Mouse (Mus musculus) lung, postnatal 4 days (tissue): ENCODE measurements around the gene Mfap5.
A peak's percentile ranks its signal among the peaks of the same experiment; 100 is the strongest.
"Not testable (repeated sequence)": the region's sequence is repeated elsewhere in the genome, so short reads cannot be mapped to it uniquely, and the experiment has no call there.

Source experiments
- DNase-seq, 2 experiments: peaks; one replicate each; pipeline ENCODE4 v3.0.0; 2021

Gene Mfap5

DNA sequence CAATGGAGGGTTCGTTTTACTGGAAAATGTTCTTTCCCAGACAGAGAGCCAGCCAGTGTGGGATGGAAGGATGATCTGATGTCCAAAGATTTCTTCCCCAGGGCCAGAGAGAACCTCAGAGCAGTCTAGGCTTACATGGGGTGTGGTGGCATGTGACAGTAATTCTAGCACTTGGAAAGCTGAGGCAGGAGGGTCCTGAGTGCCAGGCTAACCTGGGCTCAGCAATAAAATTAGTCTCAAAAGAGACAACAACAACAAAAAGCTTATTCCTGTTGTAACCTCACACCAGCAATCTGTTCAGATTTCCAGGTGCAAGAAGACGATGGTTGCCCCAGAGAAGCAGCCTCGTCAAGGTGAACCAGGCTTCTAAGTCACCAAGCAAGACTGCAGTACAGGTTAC is at the start of gene Mfap5:
Gene Mfap5, plus strand, starts transcription at position 301 of the 400 bp plus-strand sequence.
- DNase-seq: no peak

DNA sequence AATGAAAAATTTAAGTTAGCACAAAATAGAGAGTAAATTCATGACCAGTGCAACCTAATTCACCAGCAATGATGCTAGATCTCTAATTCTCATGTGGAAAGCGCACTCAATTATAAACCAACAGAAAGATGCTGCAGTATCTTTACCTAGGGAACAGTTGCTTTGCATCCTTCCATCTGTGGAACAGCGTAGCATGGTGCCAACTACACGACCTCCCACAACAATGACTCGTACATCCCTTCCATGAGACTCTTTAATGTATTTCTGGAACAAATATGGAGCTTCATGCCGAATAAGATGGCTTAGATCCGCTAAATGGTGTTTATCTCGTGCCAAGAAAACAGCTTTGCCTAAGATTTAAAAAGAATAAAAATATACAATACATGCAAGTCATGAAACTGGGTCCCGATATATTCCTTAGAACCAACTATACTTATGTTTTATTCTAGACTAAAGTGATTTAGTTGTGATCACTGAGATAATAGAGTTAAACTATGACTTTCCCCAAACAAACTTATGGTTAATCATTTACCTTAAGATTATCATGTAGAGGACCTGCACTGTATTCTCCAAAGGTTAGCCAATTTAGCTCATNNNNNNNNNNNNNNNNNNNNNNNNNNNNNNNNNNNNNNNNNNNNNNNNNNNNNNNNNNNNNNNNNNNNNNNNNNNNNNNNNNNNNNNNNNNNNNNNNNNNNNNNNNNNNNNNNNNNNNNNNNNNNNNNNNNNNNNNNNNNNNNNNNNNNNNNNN is 46.5 kb upstream of the Mfap5 start:
- DNase-seq: no peak

- no peak for DNase-seq
These were observed 39.4 kb upstream of the Mfap5 start for GRCm38 (mm10) chr6:122466092-122466713.

- no peak for DNase-seq
These were observed 36.5 kb upstream of the Mfap5 start for GRCm38 (mm10) chr6:122469030-122469640.

- DNase-seq: no peak
These were observed 35.4 kb upstream of the Mfap5 start for GRCm38 (mm10) chr6:122470240-122470639.

- not testable (repeated sequence) for DNase-seq
These were observed 34.2 kb upstream of the Mfap5 start for GRCm38 (mm10) chr6:122471461-122471860.

- no peak for DNase-seq
These were observed 27.6 kb upstream of the Mfap5 start for GRCm38 (mm10) chr6:122478062-122478461.

- peak in 1 of 2 experiments; percentile 25 for DNase-seq
These were observed 20.0 kb upstream of the Mfap5 start for GRCm38 (mm10) chr6:122485401-122486296.

- peak; percentile 27 to 50 for DNase-seq
These were observed 19.1 kb upstream of the Mfap5 start for GRCm38 (mm10) chr6:122486297-122487117.

- DNase-seq: no peak
These were observed 14.6 kb upstream of the Mfap5 start for GRCm38 (mm10) chr6:122490929-122491512.

DNA sequence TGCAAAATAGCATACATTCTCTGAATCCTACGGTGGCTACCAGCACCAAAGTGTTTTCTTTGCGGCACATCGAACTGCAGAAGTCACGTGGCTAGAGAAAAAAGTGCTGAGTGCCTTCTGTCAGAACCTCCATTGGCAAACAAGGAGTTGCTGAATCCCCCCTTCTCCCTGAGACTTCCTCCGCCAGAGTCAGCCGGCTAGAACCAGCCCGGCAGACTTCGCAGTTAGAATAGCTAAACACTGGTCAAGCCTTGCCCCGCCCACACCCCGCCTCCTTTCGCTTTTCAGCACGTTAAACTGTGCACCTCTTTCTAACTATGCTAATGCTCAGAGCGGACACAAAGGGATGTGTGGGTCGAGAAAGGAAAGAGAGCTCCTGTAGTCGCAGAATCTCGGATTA is 14.1 kb upstream of the Mfap5 start:
- DNase-seq: peak; percentile 79 to 81

GRCm38 (mm10) chr6:122492479-122492878 is 13.2 kb upstream of the Mfap5 start:
- no peak for DNase-seq

DNA sequence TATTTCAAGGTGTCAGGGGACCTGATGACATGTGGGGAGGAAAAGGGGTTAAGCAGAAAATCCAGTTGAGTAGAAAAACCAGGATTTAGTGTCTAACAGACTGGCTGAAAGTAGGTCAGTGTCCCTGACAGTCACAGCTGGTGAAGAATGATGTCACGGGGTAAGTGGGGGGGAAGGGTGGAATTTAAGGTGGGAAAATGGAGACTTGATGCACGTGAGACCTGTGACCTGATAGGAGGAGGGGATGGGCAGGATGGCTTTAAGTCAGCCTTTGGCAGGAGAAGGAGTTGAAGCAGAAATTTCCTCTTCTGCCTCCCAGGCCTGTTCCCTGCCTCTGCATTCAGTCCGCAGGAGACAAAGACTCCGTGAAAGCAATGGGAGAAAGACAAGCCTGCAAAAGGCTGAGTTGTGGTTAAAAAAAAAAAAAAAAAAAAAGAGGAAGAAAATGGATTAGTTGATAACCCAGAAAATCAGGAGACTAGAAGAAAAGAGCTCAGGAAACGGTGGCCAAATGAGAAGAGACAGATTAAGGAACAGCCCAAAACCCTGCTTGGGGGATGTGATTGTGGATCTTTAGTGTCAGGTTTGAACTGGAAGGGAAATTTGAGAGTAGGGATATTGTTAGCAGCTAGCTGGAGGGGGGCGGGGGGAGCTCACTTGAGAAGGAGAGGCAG is 11.7 kb upstream of the Mfap5 start:
- DNase-seq: no peak

GRCm38 (mm10) chr6:122495082-122495881 is 10.4 kb upstream of the Mfap5 start:
- DNase-seq: peak; percentile 64 to 79

DNA sequence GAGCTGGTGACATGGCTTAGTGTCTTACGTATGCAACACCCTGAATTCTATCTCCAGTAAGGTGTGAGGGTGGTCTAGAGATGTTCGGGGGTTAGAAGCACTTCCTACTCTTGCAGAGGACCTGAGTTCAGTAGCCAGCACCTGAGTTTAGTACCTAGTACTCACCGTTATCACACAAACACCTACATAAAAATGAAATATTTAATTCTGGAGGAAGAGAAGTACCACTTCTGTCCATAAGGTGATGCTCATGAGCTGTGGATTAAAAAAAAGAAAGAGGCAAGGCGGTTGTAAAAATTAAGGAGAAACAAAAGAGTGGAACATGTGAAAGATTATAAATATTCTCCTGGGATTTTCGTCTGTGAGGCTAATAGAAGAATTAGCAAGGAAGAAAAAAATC is 9.1 kb upstream of the Mfap5 start:
- no peak for DNase-seq

DNA sequence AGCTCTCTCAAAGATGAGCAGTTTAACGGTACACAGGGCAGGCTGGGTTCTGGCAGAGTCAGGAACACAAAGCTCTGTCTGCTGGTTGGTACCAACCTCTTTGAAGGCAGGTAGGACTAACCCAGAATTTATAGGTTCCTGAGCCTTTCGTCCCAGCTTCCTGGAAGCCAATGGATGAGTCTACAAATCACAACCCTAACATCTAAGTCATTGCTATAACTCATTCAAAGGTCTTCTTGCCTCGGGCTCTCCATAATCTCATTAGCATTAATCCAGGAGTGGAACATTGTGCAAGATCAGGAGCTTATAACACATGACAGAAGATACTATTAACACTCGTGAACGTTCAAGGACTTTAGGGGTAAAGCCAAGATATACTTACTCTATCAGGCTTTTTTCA is 7.0 kb upstream of the Mfap5 start, which contains the start of gene Rimklb:
Gene Rimklb, minus strand, starts transcription at position 101 of the 400 bp plus-strand sequence.
- DNase-seq: no peak

GRCm38 (mm10) chr6:122505041-122505440 is 604 bp upstream of the Mfap5 start:
- no peak for DNase-seq

DNA sequence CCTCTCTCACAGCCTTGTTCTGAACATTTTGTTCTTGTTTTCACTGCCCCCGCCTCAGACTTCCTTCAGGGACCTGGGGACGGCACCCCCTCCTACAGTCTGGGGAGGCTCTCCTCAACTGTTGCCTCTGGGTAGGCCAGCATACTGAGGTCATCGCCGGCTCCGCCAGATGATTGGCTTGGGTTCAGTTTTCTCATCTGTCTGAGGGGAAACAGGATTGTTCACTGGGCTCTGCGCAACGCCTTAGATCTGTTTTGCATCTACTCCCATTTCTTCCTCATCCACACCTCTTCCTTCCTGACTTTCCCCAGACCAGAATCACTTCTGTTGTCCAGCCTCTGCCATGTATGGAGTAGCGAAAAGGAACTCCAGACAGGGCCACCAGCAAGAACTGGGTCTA is 2.8 kb downstream of the Mfap5 start:
- DNase-seq: peak; percentile 27 to 29

- no peak for DNase-seq
These were observed 7.6 kb downstream of the Mfap5 start for GRCm38 (mm10) chr6:122512914-122513878.
